Mouse (Mus musculus) heart, embryonic 13.5 days (tissue): ENCODE results near the gene Moxd1. TPM values are rescaled to one million over a fixed set of nuclear protein-coding genes. Genes with fewer than 3 reads are reported as not detected.

ENCODE experiments used
- ATAC-seq: fragments of 200-750 bp; cut with Nextera tagmentation; 2 replicates; pipeline ENCODE4 v1.8.0; 2017; ENCODE audit warnings: moderate TSS enrichment; ENCODE audit not compliant: insufficient number of reproducible peaks, low FRiP score, low TSS enrichment; ENCODE audit errors: extremely low read depth
- H3K27ac ChIP-seq: fragments of 300-500 bp; sonication (generic); replicated peaks from 2 replicates; pipeline ENCODE4 v1.5.1; 2015; ENCODE audit warnings: moderate library complexity, mild to moderate bottlenecking, inconsistent platforms
- H3K27me3 ChIP-seq: fragments of 300-500 bp; sonication (generic); replicated peaks from 2 replicates; pipeline ENCODE4 v1.6.1; 2015; ENCODE audit warnings: mild to moderate bottlenecking, inconsistent platforms
- H3K36me3 ChIP-seq: fragments of 300-500 bp; sonication (generic); 2 replicates; pipeline ENCODE4 v1.6.1; 2015; ENCODE audit warnings: mild to moderate bottlenecking, inconsistent platforms
- H3K4me1 ChIP-seq: fragments of 300-500 bp; sonication (generic); 2 replicates; pipeline ENCODE4 v1.6.1; 2015; ENCODE audit warnings: inconsistent platforms
- H3K4me2 ChIP-seq: fragments of 300-500 bp; sonication (generic); 2 replicates; pipeline ENCODE4 v1.6.1; 2015; ENCODE audit warnings: inconsistent platforms, mild to moderate bottlenecking, moderate library complexity
- H3K4me3 ChIP-seq: fragments of 300-500 bp; sonication (generic); 2 replicates; pipeline ENCODE4 v1.5.1; 2015; ENCODE audit warnings: moderate library complexity, mild to moderate bottlenecking, inconsistent platforms
- H3K9ac ChIP-seq: fragments of 300-500 bp; sonication (generic); 2 replicates; pipeline ENCODE4 v1.6.1; 2015; ENCODE audit warnings: inconsistent platforms, mild to moderate bottlenecking, moderate library complexity
- H3K9me3 ChIP-seq: fragments of 300-500 bp; sonication (generic); 2 replicates; pipeline ENCODE4 v1.6.1; 2016; ENCODE audit warnings: inconsistent platforms
- WGBS: fragments of 180-500 bp; shearing (Covaris S2); methylation state at CpG from one replicate; pipeline ENCODE4 v1.1.7; 2015; ENCODE audit warnings: mixed read lengths; 5-methylcytosine and 5-hydroxymethylcytosine counted together
- polyA plus RNA-seq: library from polyadenylated mRNA; unstranded; fragments of >200 nt; fragmentation: Nextera tagmentation; extraction: Ambion mirVana; gene quantifications from 2 replicates; pipeline ENCODE4 v1.2.1, GENCODE M21; 2015

The Moxd1 gene
- polyA plus RNA-seq, 1 experiment from 2014 or later, result 5.2 TPM

DNA sequence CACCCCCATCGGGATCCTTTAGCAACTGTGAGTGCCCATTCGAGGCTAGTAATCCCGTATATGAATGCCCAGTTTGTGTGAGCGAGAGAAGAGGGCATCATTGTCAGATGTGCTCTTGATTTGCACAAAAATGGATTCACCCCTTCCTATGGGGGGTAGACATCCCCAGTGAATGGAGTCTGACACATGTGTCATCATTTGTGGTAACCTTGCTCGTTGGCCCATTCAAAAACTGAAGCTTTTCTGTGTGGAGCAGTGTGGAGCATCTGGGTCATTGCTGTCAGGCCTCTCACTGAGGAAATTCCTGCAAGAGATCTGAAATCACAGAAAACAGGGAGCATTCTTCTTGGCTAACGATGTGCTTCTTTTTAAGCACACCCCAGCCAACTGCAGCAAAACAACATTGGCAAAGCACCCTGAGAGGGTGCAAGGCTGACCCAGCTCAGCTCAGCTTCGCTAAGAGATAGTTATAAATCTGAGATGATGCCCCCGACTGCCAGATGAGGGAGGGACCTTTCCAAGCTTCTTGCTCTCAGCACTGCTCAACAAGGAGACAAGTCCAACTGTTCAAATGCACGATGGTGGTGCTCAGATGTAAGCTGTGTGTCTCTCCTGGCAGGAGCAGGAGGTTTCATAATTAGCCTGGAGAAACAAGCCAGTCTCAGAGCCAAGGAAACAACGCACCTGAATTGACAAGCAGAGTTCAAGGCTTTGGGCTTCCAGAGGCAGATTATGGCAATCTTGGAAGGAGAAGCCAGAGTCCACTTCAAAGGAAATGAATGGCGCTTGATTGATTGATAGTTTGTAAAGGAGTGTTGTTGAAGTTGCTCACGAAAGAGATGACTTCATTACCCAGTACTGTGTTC, 5.2 kb downstream of the Moxd1 start:
- Histone ChIP-seq H3K9ac (no peak overlapping the region), H3K9me3 (no peaks in the 10 kb centered on the region), H3K4me1 (peaks cover 4% of the 10 kb centered on the region), H3K36me3 (no peaks in the 10 kb centered on the region), H3K4me2 (no peak overlapping the region), H3K27me3 (peaks cover 25% of the 10 kb centered on the region), H3K4me3 (no peak overlapping the region), H3K27ac (no peak overlapping the region)
- no peak for ATAC-seq
- 61% methylated on average over 12 of the region's 12 CpGs for WGBS

DNA sequence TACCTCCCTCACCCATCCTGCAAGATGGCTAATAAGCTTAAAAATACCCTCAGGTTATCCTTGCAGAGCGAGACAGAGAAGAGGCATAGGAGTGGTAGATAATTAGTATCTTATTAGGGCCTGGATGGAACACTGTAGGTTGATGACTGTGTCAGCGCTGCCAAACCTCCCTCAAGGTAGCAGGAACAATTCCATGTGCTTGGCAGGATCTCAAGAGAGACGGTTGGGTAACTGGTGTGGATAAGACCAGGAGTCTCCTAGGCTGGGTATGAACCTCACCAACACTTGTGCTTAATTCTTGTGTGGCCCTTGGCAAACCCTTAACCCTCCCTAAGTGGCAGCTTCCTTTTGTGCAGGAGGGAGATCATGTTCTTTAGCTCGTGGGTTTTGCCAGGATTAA, 9.0 kb downstream of the Moxd1 start:
- H3K27me3 ChIP-seq, result no peaks in the 10 kb centered on the region
- H3K9ac ChIP-seq, result no peak overlapping the region
- H3K4me3 ChIP-seq, result no peak overlapping the region
- no peaks in the 10 kb centered on the region for H3K36me3 ChIP-seq
- H3K4me1 ChIP-seq, result no peaks in the 10 kb centered on the region
- no peaks in the 10 kb centered on the region for H3K9me3 ChIP-seq
- H3K4me2 ChIP-seq, result no peak overlapping the region
- H3K27ac ChIP-seq, result no peak overlapping the region
- WGBS, result 70% methylated on average over 4 of the region's 4 CpGs
- no peak for ATAC-seq

DNA sequence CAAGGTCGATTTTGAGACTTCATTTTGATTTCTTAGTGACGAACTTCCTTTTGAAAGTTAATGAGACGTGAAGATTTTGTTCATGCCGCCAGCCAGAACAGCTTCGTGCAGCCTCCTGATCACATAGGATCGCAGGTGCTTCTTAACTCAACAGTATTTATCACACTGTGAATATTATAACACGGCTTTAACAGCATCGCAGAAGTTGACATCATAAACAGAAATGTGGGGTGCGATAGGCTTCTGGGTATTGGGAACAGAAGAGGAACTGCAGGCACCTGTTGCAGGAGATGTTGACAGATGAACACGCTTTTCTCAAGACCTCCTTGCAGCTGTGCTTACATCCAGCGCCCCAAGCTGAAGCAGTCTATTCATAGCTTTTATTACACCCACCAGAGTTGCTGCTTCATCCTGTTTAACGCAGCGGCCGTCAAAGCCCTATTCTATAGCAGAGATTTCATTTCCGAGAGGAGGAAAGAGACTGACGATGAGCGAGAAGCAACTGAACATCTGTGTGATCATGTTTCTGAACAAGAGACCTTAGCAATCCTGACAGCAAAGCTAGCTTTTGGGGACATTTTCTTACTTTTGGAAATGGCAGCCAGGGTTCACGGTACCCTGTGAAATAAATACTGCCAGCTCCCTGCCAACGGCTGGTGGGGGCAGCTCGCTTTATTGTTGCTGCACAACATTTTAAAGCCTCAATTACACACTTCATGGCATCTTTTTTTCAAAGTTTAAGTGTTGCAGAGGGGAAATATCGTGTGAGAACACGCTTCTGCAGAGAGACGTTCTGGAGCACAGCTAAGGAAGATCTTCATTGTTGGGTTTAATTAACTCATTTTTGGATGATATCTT, 12.3 kb downstream of the Moxd1 start:
- no peak for ATAC-seq

GRCm38 (mm10) chr10:24246815-24247214, 23.5 kb downstream of the Moxd1 start:
- WGBS, result 71% methylated on average over 4 of the region's 4 CpGs
- H3K4me2 ChIP-seq, result no peak overlapping the region
- no peak overlapping the region for H3K4me3 ChIP-seq
- no peak for ATAC-seq
- no peaks in the 10 kb centered on the region for H3K36me3 ChIP-seq
- no peak overlapping the region for H3K27ac ChIP-seq
- H3K27me3 ChIP-seq, result no peaks in the 10 kb centered on the region
- H3K9ac ChIP-seq, result no peak overlapping the region
- H3K4me1 ChIP-seq, result no peaks in the 10 kb centered on the region
- H3K9me3 ChIP-seq, result no peaks in the 10 kb centered on the region

More for the DNA sequence above, 12.3 kb downstream of the Moxd1 start:
- no peaks in the 10 kb centered on the region for H3K4me1 ChIP-seq
- H3K4me3 ChIP-seq, result no peak overlapping the region
- H3K36me3 ChIP-seq, result no peaks in the 10 kb centered on the region
- no peak overlapping the region for H3K4me2 ChIP-seq
- H3K27ac ChIP-seq, result no peak overlapping the region
- WGBS, result 70% methylated on average over 23 of the region's 23 CpGs
- H3K9me3 ChIP-seq, result peaks cover 4% of the 10 kb centered on the region
- H3K27me3 ChIP-seq, result no peaks in the 10 kb centered on the region
- no peak overlapping the region for H3K9ac ChIP-seq

- H3K36me3 ChIP-seq, result no peaks in the 10 kb centered on the region
- H3K27ac ChIP-seq, result no peak overlapping the region
- ATAC-seq, result no peak
Observed at GRCm38 (mm10) chr10:24248116-24248515, 24.8 kb downstream of the Moxd1 start.

DNA sequence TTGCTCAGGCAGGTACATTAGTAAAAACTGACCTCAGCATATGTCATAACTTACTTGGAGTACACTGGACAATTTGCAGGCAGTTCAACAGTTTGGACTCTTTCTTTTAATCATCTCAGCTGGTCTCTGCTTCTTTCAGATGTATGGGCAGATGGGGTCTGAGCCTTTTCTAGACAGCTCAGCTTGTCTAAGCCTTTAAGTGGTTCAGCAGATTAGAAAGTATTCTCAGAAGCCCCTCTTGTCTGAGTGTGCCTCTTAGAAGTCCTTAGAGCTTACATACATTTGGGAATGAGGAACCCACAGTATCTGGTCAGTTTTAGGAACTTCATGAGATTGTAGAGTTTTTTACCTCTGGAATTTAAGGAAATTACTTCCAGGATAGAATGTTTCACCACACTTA, 28.3 kb downstream of the Moxd1 start:
- Histone ChIP-seq H3K27ac (no peak overlapping the region), H3K9ac (no peak overlapping the region), H3K4me1 (no peaks in the 10 kb centered on the region), H3K27me3 (no peaks in the 10 kb centered on the region), H3K36me3 (no peaks in the 10 kb centered on the region), H3K9me3 (no peaks in the 10 kb centered on the region), H3K4me3 (no peak overlapping the region), H3K4me2 (no peak overlapping the region)
- ATAC-seq, result no peak

More at GRCm38 (mm10) chr10:24248116-24248515, 24.8 kb downstream of the Moxd1 start:
- Histone ChIP-seq H3K27me3 (no peaks in the 10 kb centered on the region), H3K9me3 (no peaks in the 10 kb centered on the region), H3K4me1 (no peaks in the 10 kb centered on the region), H3K9ac (no peak overlapping the region), H3K4me3 (no peak overlapping the region), H3K4me2 (no peak overlapping the region)

DNA sequence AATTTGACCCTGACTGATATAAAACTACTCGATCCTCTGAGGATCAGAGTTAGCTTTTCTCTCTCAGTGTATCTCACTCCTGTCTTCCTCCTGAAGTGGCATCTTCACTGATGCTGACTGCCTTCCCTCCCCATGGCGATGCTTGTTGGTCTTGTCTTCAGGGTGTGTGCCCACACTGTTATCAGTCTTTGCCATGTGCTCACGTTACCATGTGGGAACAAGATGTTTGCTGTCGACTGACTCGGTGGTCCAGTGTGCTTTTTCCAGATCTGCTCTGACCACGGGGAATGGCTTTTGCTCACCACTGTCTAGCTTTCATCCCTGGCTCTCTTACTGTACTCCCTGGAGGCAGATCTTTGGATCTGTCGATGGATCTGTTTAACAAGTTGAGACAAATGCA, 34.8 kb downstream of the Moxd1 start:
- ATAC-seq, result no peak
- no peak overlapping the region for H3K4me3 ChIP-seq
- no peaks in the 10 kb centered on the region for H3K9me3 ChIP-seq
- H3K9ac ChIP-seq, result no peak overlapping the region
- no peaks in the 10 kb centered on the region for H3K4me1 ChIP-seq
- H3K27ac ChIP-seq, result no peak overlapping the region
- H3K4me2 ChIP-seq, result no peak overlapping the region
- no peaks in the 10 kb centered on the region for H3K27me3 ChIP-seq
- 59% methylated on average over 7 of the region's 7 CpGs for WGBS
- no peaks in the 10 kb centered on the region for H3K36me3 ChIP-seq

DNA sequence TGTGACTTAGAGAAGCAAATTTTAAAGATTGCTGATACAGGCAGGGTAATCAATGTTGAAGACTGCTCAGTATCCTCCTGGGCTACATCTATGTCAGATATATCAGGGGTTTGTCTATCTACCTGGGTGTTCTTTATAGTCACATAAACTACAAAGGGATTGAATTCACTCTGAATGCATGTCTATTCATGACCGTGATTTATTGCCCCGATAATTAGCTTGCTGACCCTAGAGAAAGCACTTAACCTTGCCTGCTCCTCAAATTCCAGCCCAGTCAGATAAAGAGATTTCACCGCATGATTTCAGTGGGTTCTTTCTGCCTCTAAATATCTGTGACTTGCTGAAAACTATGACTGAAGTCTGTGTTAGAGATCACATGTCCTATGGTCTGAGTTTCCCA, 35.6 kb downstream of the Moxd1 start:
- no peaks in the 10 kb centered on the region for H3K9me3 ChIP-seq
- no peak overlapping the region for H3K4me2 ChIP-seq
- H3K4me3 ChIP-seq, result no peak overlapping the region
- no peaks in the 10 kb centered on the region for H3K36me3 ChIP-seq
- no peak for ATAC-seq
- no peak overlapping the region for H3K9ac ChIP-seq
- no peaks in the 10 kb centered on the region for H3K27me3 ChIP-seq
- H3K4me1 ChIP-seq, result no peaks in the 10 kb centered on the region
- WGBS, result 66% methylated on average over 3 of the region's 3 CpGs
- no peak overlapping the region for H3K27ac ChIP-seq

DNA sequence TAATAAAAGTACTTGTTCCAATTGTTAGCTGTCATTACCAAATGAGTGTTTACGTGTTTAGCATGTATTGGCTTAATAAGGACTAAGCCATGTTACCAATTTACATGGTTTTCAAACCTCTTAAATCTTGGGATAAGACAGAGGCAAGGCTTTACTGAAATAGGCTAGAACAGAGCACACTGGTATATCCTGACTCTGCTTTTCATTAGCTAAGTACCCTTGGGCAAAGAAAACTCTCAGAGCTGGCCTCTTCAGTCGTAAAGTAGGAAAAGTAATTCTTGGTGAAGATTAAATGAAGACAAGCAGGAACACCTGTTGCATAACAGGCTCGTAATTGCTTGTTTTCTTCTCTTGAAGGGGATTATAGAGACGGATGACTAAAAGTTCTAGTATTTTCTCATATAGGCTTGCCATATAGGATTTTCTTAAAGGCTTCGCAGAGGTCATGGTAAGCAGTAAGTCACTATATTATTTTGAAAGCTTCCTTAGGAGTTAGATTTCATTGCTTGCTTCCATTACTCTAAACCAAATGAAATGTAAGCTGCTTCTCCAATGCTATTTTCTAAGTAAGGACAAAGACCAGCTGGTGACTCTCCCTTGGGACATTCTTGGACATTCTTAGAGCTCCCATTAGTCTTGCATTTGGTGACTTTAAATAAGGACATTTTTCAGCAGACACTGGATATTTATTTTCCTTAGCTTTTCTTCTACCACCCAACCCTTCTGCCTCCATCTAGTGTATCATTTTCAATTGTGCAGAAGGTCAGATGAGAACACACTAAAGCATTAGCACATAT, 36.7 kb downstream of the Moxd1 start:
- no peak overlapping the region for H3K4me2 ChIP-seq
- no peak overlapping the region for H3K27ac ChIP-seq
- no peaks in the 10 kb centered on the region for H3K4me1 ChIP-seq
- 74% methylated on average over 5 of the region's 5 CpGs for WGBS
- H3K36me3 ChIP-seq, result no peaks in the 10 kb centered on the region
- no peaks in the 10 kb centered on the region for H3K27me3 ChIP-seq
- no peaks in the 10 kb centered on the region for H3K9me3 ChIP-seq
- no peak overlapping the region for H3K9ac ChIP-seq
- no peak for ATAC-seq
- no peak overlapping the region for H3K4me3 ChIP-seq

DNA sequence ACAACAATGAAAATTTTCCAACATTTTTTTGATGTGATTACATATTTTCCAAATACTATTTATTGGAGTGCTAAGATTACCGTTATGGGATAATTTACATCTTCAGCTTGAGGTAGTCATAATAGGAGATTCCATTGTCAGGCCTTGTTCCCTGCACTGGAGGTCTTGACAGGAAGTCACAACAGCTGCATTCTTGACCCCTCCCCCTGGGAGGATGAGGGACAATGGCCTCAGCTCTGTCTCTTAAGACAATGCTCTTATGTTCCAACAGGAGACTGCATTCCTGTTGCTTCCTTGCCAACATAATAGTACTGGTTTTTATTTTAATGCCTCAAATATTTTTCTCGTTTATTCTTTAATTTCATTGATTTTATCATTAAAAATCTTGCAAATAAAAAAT, 44.2 kb downstream of the Moxd1 start:
- no peak overlapping the region for H3K9ac ChIP-seq
- H3K27me3 ChIP-seq, result no peaks in the 10 kb centered on the region
- ATAC-seq, result no peak
- no peaks in the 10 kb centered on the region for H3K4me1 ChIP-seq
- H3K4me3 ChIP-seq, result no peak overlapping the region
- H3K36me3 ChIP-seq, result no peaks in the 10 kb centered on the region
- H3K9me3 ChIP-seq, result no peaks in the 10 kb centered on the region
- H3K27ac ChIP-seq, result no peak overlapping the region
- no peak overlapping the region for H3K4me2 ChIP-seq
- WGBS, result 68% methylated on average over 2 of the region's 2 CpGs

DNA sequence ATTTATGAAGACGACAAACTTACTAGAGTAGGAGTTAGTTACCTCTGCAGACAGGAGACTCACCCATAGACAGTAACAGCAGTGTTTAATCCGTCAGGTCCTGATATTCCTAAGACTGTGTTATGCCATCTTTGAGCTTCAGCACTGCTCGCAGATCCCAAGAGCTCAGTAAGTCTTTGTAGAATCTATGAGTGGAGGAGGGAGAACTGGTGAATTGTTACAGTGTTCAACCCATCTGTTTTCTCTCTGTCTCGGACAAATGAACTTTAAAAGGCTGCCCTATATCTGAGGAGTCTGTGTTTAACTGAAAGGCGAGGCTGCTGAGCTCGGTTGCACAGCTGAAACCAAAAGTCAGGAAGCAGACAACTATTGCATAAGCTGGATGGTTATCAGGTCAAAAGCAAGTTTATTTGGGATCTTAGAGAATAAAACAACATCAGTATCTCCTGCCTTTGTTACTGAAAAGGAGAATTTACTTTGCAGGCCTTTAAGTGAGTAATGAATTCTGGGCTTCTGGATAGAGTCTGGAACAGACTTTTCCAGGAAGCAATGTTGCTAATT, 47.8 kb downstream of the Moxd1 start:
- H3K9ac ChIP-seq, result no peak overlapping the region
- H3K4me1 ChIP-seq, result no peaks in the 10 kb centered on the region
- 46% methylated on average over 6 of the region's 6 CpGs for WGBS
- H3K4me2 ChIP-seq, result no peak overlapping the region
- no peaks in the 10 kb centered on the region for H3K36me3 ChIP-seq
- no peak for ATAC-seq
- H3K9me3 ChIP-seq, result no peaks in the 10 kb centered on the region
- H3K27ac ChIP-seq, result no peak overlapping the region
- H3K27me3 ChIP-seq, result no peaks in the 10 kb centered on the region
- H3K4me3 ChIP-seq, result no peak overlapping the region
